Mouse (Mus musculus): ENCODE measurements around the gene Gm17606. TPM values are rescaled to one million over a fixed set of nuclear protein-coding genes. Genes with fewer than 3 reads are reported as not detected.

The Gm17606 gene
- total and polyA plus RNA-seq, 2 experiments from 2014 or later: not detected

DNA sequence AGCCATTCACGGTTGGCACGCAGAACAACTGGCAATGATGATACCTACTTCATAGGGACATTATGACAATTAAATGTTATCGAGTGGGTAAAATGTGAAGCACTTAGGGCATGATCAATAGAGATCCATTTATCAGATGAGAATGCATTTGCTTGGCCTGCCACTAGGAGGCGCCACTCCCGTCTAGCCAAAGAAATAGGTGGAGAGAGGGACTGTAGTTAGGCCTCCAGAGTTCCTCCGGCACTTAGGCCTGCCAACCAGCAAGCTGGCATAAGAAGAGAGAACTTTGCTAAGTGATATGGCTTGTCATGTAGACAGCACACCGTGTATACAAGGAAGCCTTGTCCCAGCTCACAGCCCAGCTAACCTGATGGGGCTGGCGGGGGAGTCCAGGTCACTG, 3.8 kb upstream of the Gm17606 start:
- Histone ChIP-seq H3K9me3 (ENCODE audit: low read length) (no peaks in the 10 kb centered on the region), H3K9ac (no peak overlapping the region), H3K4me3 (ENCODE audit: low read depth, low read length) (no peak overlapping the region), H3K27ac (ENCODE audit: low read depth, low read length) (no peak overlapping the region), H3K4me2 (ENCODE audit: low read depth) (no peak overlapping the region), H3K4me1 (ENCODE audit: insufficient read depth) (peaks cover 4% of the 10 kb centered on the region; the same call in 1 of the 2 replicates), H3K27me3 (ENCODE audit: insufficient read depth, low read length) (no peaks in the 10 kb centered on the region), H3K36me3 (ENCODE audit: insufficient read depth) (peaks cover 26% of the 10 kb centered on the region)
- ATAC-seq (no peak), DNase-seq (peak; percentile 49)
- peak; percentile 91 for TF ChIP-seq CTCF (IDR thresholded peaks at IDR 0.05; ENCODE audit: low read depth)
- WGBS: 51% methylated on average over 8 of the region's 8 CpGs

DNA sequence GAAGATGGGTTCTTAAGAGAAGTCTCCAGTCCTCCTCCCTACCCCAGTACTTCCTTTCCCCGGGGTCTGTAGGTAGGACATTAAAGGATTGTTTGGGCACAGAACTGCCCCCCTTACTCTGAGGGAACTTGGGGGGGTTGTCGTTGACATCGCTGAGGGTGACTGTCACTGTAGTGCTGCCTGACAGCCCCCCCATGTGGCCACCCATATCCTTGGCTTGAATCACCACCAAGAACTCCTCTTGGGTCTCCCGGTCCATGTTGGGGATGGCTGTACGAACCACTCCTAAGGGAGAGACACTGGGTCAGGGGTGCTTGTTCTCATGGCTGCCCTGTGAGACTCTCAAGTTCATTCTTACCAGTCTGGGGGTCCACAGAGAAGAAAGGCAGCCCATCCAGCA, 2.5 kb upstream of the Gm17606 start:
- no peak overlapping the region for H3K4me2 ChIP-seq (ENCODE audit: low read depth)
- peaks cover 26% of the 10 kb centered on the region for H3K36me3 ChIP-seq (ENCODE audit: insufficient read depth)
- DNase-seq (peak; percentile 36), ATAC-seq (no peak)
- H3K4me1 ChIP-seq (ENCODE audit: insufficient read depth): peaks cover 4% of the 10 kb centered on the region; the same call in 1 of the 2 replicates
- H3K9me3 ChIP-seq (ENCODE audit: low read length): no peaks in the 10 kb centered on the region
- H3K27ac ChIP-seq (ENCODE audit: low read depth, low read length): no peak overlapping the region
- TF ChIP-seq CTCF (IDR thresholded peaks at IDR 0.05; ENCODE audit: low read depth): peak; percentile 57
- no peak overlapping the region for H3K9ac ChIP-seq
- 69% methylated on average over 5 of the region's 5 CpGs for WGBS
- no peak overlapping the region for H3K4me3 ChIP-seq (ENCODE audit: low read depth, low read length)
- no peaks in the 10 kb centered on the region for H3K27me3 ChIP-seq (ENCODE audit: insufficient read depth, low read length)

DNA sequence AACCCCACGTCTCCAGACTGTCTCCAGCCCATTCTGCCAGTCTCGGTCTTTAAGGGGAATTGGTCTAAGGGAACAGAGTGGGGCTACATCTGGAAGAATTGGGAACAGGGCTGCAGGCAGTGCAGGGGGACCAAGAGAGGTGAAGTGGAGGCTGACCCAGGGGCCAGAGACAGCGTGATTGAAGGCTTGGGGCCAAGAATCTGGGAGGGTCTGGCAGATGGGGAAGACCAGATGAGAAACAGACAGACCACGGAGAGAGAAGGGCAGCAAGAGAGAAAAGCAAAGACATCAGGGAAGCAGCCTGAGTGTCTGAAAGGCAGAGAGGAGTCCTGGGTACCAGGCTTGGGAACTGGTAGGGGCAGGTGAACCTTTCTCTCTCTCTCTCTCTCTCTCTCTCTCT, 631 bp upstream of the Gm17606 start:
- H3K9me3 ChIP-seq (ENCODE audit: low read length): no peaks in the 10 kb centered on the region
- H3K4me2 ChIP-seq (ENCODE audit: low read depth): peak overlapping the region; percentile 93
- no peaks in the 10 kb centered on the region for H3K27me3 ChIP-seq (ENCODE audit: insufficient read depth, low read length)
- ATAC-seq (no peak), DNase-seq (peak; percentile 18)
- WGBS: 13% methylated on average over 4 of the region's 4 CpGs
- H3K4me3 ChIP-seq (ENCODE audit: low read depth, low read length): peak overlapping the region; percentile 66; the same call in 1 of the 2 replicates
- peaks cover 40% of the 10 kb centered on the region for H3K36me3 ChIP-seq (ENCODE audit: insufficient read depth)
- peak overlapping the region; percentile 31 for H3K9ac ChIP-seq
- peaks cover 4% of the 10 kb centered on the region; the same call in 1 of the 2 replicates for H3K4me1 ChIP-seq (ENCODE audit: insufficient read depth)
- no peak overlapping the region for H3K27ac ChIP-seq (ENCODE audit: low read depth, low read length)
- TF ChIP-seq CTCF (IDR thresholded peaks at IDR 0.05; ENCODE audit: low read depth): no peak

DNA sequence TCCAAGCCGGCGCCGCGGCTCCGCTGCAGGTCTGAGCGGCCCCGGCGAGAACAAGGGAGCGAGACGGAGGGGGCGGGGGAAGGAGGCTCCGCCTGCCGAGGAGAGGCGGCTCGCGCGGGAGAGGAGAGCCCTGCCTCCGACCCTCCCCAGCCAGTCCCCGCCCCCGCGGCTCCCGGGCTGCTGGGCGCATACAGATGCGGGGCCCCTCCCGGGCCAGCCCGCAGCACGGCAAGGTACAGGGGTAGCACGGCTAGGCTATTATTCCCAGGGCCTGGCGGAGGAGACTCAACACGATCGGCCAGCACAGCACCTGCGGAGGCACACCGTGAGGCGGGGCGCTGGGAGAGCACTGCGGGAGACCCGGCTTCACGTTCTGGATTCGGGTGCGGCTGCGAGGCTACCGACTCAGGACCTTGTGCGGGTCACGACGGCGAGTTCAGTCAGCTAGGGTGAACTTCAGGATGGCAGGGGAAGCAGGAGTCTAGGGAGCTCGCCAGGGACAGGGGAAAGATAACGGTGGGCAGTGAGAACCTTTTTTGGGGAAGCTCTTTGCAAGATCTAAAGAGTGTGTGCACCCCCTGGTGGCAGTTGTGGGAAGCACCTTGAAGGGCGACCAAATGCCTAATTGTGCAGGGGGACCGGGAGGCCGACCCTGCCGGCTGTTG, 685 bp downstream of the Gm17606 start, which contains the start of gene Cdh24:
Gene Cdh24 (minus strand): TSS at position 60 of the 665 bp plus-strand sequence.
- H3K27ac ChIP-seq (ENCODE audit: low read depth, low read length): peak within 1 kb of the TSS; percentile 85
- peak; percentile 94 for DNase-seq
- no peaks in the 10 kb centered on the region for H3K9me3 ChIP-seq (ENCODE audit: low read length)
- peaks cover 4% of the 10 kb centered on the region; the same call in 1 of the 2 replicates for H3K4me1 ChIP-seq (ENCODE audit: insufficient read depth)
- peak; percentile 95 for TF ChIP-seq CTCF (IDR thresholded peaks at IDR 0.05; ENCODE audit: low read depth)
- peak within 1 kb of the TSS; percentile 66 for H3K4me3 ChIP-seq (ENCODE audit: low read depth, low read length)
- peak within 1 kb of the TSS; percentile 84 for H3K9ac ChIP-seq
- ATAC-seq: peak; percentile 92
- peaks cover 52% of the 10 kb centered on the region for H3K36me3 ChIP-seq (ENCODE audit: insufficient read depth)
- 2% methylated on average over 48 of the region's 52 CpGs for WGBS
- H3K4me2 ChIP-seq (ENCODE audit: low read depth): peak within 1 kb of the TSS; percentile 93
- no peaks in the 10 kb centered on the region for H3K27me3 ChIP-seq (ENCODE audit: insufficient read depth, low read length)

DNA sequence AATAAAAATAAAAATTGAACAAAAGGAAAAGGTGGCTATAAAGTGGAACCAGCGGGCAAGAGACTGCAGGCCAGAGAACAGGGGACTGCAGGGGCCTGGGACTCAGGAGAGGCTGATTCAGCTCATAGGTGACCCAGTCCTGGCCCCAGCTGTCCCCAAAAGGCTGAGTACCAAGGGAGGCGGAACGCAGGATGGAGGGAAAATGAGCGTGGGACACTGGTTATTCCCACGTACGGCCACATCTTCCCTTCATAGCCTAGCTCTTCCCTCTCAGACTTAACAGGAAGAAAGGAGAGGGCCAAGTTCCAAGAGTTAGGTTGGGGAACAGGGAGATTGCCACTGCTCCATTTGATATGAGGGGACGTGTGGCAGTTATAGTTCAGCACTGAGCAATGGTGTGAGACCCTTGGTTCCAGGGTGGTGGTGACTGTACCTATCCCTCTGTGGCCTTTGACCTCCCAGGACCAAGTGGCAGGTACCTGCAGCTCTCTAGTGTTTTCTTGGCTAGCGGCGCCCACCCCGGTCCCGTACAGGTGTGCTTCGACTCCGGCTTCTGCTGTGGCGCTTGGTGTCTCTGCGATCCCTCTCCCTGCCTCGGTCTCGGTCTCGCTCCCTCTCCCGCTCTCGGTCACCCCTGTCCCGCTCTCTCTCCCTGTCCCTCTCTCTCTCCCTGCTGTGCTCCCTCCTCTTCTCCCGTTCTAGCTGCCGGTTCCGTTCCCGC, 1.6 kb downstream of the Gm17606 start:
- no peak for TF ChIP-seq CTCF (IDR thresholded peaks at IDR 0.05; ENCODE audit: low read depth)
- Histone ChIP-seq H3K4me2 (ENCODE audit: low read depth) (no peak overlapping the region), H3K9me3 (ENCODE audit: low read length) (no peaks in the 10 kb centered on the region), H3K27me3 (ENCODE audit: insufficient read depth, low read length) (no peaks in the 10 kb centered on the region), H3K4me1 (ENCODE audit: insufficient read depth) (peaks cover 4% of the 10 kb centered on the region; the same call in 1 of the 2 replicates), H3K36me3 (ENCODE audit: insufficient read depth) (peaks cover 57% of the 10 kb centered on the region), H3K27ac (ENCODE audit: low read depth, low read length) (no peak overlapping the region; the same call in 1 of the 2 replicates), H3K4me3 (ENCODE audit: low read depth, low read length) (no peak overlapping the region), H3K9ac (no peak overlapping the region)
- ATAC-seq: no peak
- 77% methylated on average over 25 of the region's 25 CpGs for WGBS
- peak; percentile 43 for DNase-seq

DNA sequence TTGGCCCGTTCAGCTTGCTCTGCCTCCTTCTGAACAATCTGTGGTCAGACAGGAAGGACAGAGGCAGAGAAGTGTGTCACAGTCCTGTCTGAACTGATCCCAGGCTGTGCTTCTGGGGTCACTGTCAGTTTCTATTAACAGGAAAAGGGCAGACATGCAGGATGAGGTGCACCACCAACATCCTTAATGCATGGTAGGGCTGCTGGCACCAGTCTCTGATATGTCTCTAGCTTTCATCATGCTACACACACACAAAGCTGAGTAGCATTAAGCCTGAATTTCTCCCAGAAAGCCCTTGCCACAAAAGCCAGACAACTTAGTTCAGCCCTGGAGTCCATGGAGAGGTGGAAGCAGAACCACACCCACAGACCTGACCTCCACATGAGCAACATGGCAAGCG, 2.3 kb downstream of the Gm17606 start:
- H3K4me2 ChIP-seq (ENCODE audit: low read depth): no peak overlapping the region
- H3K4me1 ChIP-seq (ENCODE audit: insufficient read depth): peaks cover 4% of the 10 kb centered on the region; the same call in 1 of the 2 replicates
- TF ChIP-seq CTCF (IDR thresholded peaks at IDR 0.05; ENCODE audit: low read depth): no peak
- ATAC-seq: no peak
- H3K27me3 ChIP-seq (ENCODE audit: insufficient read depth, low read length): no peaks in the 10 kb centered on the region
- DNase-seq: peak; percentile 30
- H3K9me3 ChIP-seq (ENCODE audit: low read length): no peaks in the 10 kb centered on the region
- 82% methylated on average over 2 of the region's 2 CpGs for WGBS
- peaks cover 58% of the 10 kb centered on the region for H3K36me3 ChIP-seq (ENCODE audit: insufficient read depth)
- no peak overlapping the region for H3K27ac ChIP-seq (ENCODE audit: low read depth, low read length)
- no peak overlapping the region for H3K9ac ChIP-seq
- no peak overlapping the region for H3K4me3 ChIP-seq (ENCODE audit: low read depth, low read length)

DNA sequence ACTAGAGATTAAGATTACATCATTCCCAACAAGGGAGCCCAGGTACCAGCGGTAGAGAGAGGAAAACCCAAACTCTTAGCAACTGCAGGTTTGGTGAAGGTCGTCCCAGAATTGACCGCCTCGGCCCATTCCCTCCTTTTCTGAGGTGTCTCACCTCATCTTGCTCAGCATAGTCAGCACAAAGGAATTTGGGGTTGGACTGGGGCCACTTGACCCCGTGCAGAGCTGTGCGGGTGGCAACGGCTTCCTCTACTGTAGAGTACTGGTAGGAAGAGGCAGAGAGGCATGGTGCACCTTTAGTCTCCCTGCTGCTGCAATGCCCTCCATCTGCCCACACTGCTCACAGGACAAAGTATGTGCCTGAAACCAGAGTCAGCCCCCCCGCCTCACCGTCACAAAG, 3.5 kb downstream of the Gm17606 start:
- Histone ChIP-seq H3K27me3 (ENCODE audit: insufficient read depth, low read length) (no peaks in the 10 kb centered on the region), H3K9ac (no peak overlapping the region), H3K4me2 (ENCODE audit: low read depth) (no peak overlapping the region), H3K9me3 (ENCODE audit: low read length) (no peaks in the 10 kb centered on the region), H3K27ac (ENCODE audit: low read depth, low read length) (no peak overlapping the region), H3K4me3 (ENCODE audit: low read depth, low read length) (no peak overlapping the region), H3K4me1 (ENCODE audit: insufficient read depth) (peaks cover 4% of the 10 kb centered on the region; the same call in 1 of the 2 replicates), H3K36me3 (ENCODE audit: insufficient read depth) (peaks cover 68% of the 10 kb centered on the region)
- no peak for ATAC-seq
- WGBS: 91% methylated on average over 9 of the region's 9 CpGs
- no peak for TF ChIP-seq CTCF (IDR thresholded peaks at IDR 0.05; ENCODE audit: low read depth)
- no peak for DNase-seq
